Comparison of ENCODE assay signal across 10 mouse cellular contexts in the genomic region with DNA sequence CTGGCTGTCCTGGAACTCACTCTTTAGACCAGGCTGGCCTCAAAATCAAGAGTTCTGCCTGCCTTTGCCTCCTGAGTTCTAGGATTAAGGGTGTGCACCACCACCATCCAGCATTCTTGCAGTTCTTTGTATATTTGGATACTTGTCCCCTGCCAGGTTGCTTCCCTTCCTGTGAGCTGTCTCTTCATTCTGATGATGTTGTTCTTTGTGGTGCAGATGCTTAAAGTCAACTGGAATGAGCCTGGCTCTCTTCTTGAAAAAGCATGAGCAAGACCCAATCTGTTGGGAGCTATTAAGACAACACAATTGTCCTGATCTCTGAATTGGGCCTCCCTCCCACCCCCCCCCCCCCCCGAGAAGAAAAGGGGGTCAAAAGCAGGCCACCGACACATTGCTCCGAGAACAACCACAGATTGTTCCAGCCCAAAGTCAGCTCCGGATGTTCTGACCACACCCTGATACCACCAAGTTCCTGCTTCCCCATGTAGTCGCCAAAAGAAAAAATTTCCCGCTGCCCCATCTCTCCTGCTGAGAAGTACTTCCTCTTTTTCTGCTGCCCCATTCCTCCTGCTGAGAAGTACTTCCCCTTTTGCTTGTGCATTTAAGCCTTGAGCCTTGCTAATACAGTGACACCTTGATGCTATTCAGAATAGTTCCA. TPM values are rescaled to one million over a fixed set of nuclear protein-coding genes. Genes with fewer than 3 reads are reported as not detected.
"Had no signal": no experiment of that assay in that cellular context is flagged by ENCODE, and none has a peak within 500 bp of the region (broad histone marks: within the 10 kb centered on the region; RNA-seq: fewer than 3 reads in every experiment).

No protein-coding gene starts in this region.

RNA-seq across cellular contexts. Expression of gene Cckar, which starts 33.9 kb away (rescaled TPM):
- total RNA-seq: heart, postnatal 10 days; heart, postnatal 25 days; heart, postnatal 36 days; hematopoietic stem cell, adult 5-6 weeks; layer of hippocampus, adult 18-20 months; layer of hippocampus, adult 2 months; layer of hippocampus, adult 8-10 months; layer of hippocampus, postnatal 25 days; layer of hippocampus, postnatal 36 days had no signal
- polyA plus RNA-seq: inflammation-experienced regulatory T-cells, adult 6 months had no signal
